ENCODE assay signal across 12 mouse cellular contexts in the genomic region with DNA sequence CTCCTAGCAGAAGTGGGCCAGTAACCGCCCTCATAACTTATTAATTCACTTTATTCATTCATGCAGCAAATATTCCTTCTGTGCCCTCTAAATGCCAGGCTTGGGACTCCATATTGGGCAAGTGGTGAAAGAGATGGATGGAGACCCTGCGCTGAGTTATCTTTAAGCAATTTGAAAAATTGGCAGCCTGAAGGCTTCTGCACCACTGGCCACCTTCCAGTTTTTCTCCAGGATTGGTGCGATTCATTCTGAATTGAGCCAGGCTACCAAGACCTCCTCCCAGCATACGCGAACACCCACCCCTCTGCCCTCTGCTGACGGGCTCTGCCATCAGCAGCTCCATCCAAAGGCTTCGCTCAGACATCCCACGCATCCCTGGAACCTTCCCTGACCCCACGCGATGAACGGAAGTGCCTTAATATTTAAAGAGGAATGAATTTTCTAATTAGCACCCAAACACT. TPM values are rescaled to one million over a fixed set of nuclear protein-coding genes. Genes with fewer than 3 reads are reported as not detected.
DNase-seq lines count a peak whose midpoint lies in the region; ATAC-seq and TF ChIP-seq lines count a peak whose summit lies in the region.
"Had no signal": no experiment of that assay in that cellular context is flagged by ENCODE, and none has a peak within 500 bp of the region (broad histone marks: within the 10 kb centered on the region; RNA-seq: fewer than 3 reads in every experiment).

No protein-coding gene starts in this region.

- DNase-seq in embryonic facial prominence, embryonic 14.5 days (ENCODE audit: low spot score): peak; percentile 52
- DNase-seq in embryonic facial prominence, embryonic 10.5 days (ENCODE audit: low spot score): no peak
- peak; percentile 42 for DNase-seq in lung, postnatal 0 days (ENCODE audit: low spot score)
- no peak for DNase-seq in lung, postnatal 36 days
- DNase-seq in retina, embryonic 14.5 days (ENCODE audit: low spot score): peak; percentile 82
- no peak for DNase-seq in urinary bladder, postnatal 25 days (ENCODE audit: low spot score)
- DNase-seq: right cerebral cortex, postnatal 25 days; thymus, adult 18-20 months had no signal

- no peak overlapping the region for H3K9ac ChIP-seq in embryonic facial prominence, embryonic 14.5 days (ENCODE audit: low read depth, low read length)
- no peak overlapping the region for H3K9ac ChIP-seq in lung, postnatal 0 days (replicated peaks; ENCODE audit: low read depth)
- H3K9ac ChIP-seq in forebrain, embryonic 13.5 days: no peak overlapping the region
- H3K9ac ChIP-seq: limb, embryonic 15.5 days had no signal

- no peaks in the 10 kb centered on the region for H3K36me3 ChIP-seq in embryonic facial prominence, embryonic 14.5 days (ENCODE audit: control insufficient read depth, insufficient read depth, low read length)
- no peaks in the 10 kb centered on the region for H3K36me3 ChIP-seq in embryonic facial prominence, embryonic 10.5 days (replicated peaks)
- no peaks in the 10 kb centered on the region for H3K36me3 ChIP-seq in lung, postnatal 0 days (ENCODE audit: insufficient read depth, low read length)
- H3K36me3 ChIP-seq in forebrain, embryonic 13.5 days (ENCODE audit: poor library complexity, severe bottlenecking): no peaks in the 10 kb centered on the region
- H3K36me3 ChIP-seq: limb, embryonic 15.5 days had no signal

- ATAC-seq in embryonic facial prominence, embryonic 14.5 days (ENCODE audit: low read depth): no peak
- ATAC-seq in lung, postnatal 0 days: no peak
- peak; percentile 32; the same call in 1 of the 2 replicates for ATAC-seq in forebrain, embryonic 13.5 days
- no peak for ATAC-seq in granulocyte monocyte progenitor cell, adult 5-6 weeks (replicated peaks; ENCODE audit: poor library complexity, severe bottlenecking)

- no peaks in the 10 kb centered on the region for H3K27me3 ChIP-seq in embryonic facial prominence, embryonic 14.5 days (replicated peaks; ENCODE audit: control insufficient read depth, insufficient read depth, low read length)
- H3K27me3 ChIP-seq in embryonic facial prominence, embryonic 10.5 days (replicated peaks; ENCODE audit: low read depth, poor library complexity, severe bottlenecking): peaks cover 38% of the 10 kb centered on the region
- H3K27me3 ChIP-seq in lung, postnatal 0 days (replicated peaks; ENCODE audit: insufficient read depth, low read length): no peaks in the 10 kb centered on the region
- H3K27me3 ChIP-seq in forebrain, embryonic 13.5 days: 0 out of 2 replicates have a peak, but pooled peaks cover 2% of the 10 kb centered on the region
- H3K27me3 ChIP-seq: limb, embryonic 15.5 days had no signal

- H3K27ac ChIP-seq in embryonic facial prominence, embryonic 14.5 days (replicated peaks; ENCODE audit: low read depth, low read length): no peak overlapping the region
- no peak overlapping the region for H3K27ac ChIP-seq in embryonic facial prominence, embryonic 10.5 days (replicated peaks)
- no peak overlapping the region for H3K27ac ChIP-seq in lung, postnatal 0 days (ENCODE audit: low read length)
- no peak overlapping the region for H3K27ac ChIP-seq in forebrain, embryonic 13.5 days
- H3K27ac ChIP-seq: limb, embryonic 15.5 days had no signal

- no peak for TF ChIP-seq EP300 in lung, postnatal 0 days (IDR thresholded peaks at IDR 0.05)

- H3K4me1 ChIP-seq in embryonic facial prominence, embryonic 14.5 days (ENCODE audit: control insufficient read depth, insufficient read depth, low read length): peaks cover 24% of the 10 kb centered on the region
- peaks cover 60% of the 10 kb centered on the region for H3K4me1 ChIP-seq in embryonic facial prominence, embryonic 10.5 days
- H3K4me1 ChIP-seq in lung, postnatal 0 days (ENCODE audit: insufficient read depth, low read depth, low read length): peaks cover 15% of the 10 kb centered on the region; the same call in 1 of the 2 replicates
- H3K4me1 ChIP-seq in forebrain, embryonic 13.5 days: peaks cover 63% of the 10 kb centered on the region

- H3K4me3 ChIP-seq in embryonic facial prominence, embryonic 14.5 days (ENCODE audit: low read depth, low read length): no peak overlapping the region
- no peak overlapping the region for H3K4me3 ChIP-seq in embryonic facial prominence, embryonic 10.5 days
- H3K4me3 ChIP-seq in lung, postnatal 0 days (ENCODE audit: low read depth, low read length): no peak overlapping the region
- H3K4me3 ChIP-seq in forebrain, embryonic 13.5 days: no peak overlapping the region
- H3K4me3 ChIP-seq: limb, embryonic 15.5 days had no signal

- H3K9me3 ChIP-seq in embryonic facial prominence, embryonic 14.5 days (ENCODE audit: control insufficient read depth, low read length): no peaks in the 10 kb centered on the region
- no peaks in the 10 kb centered on the region for H3K9me3 ChIP-seq in embryonic facial prominence, embryonic 10.5 days
- H3K9me3 ChIP-seq in lung, postnatal 0 days (ENCODE audit: low read length): no peaks in the 10 kb centered on the region
- no peaks in the 10 kb centered on the region for H3K9me3 ChIP-seq in forebrain, embryonic 13.5 days (replicated peaks)
- H3K9me3 ChIP-seq: limb, embryonic 15.5 days had no signal

- 16% methylated on average over 11 of the region's 11 CpGs for WGBS in embryonic facial prominence, embryonic 14.5 days
- WGBS in embryonic facial prominence, embryonic 10.5 days: 17% methylated on average over 11 of the region's 11 CpGs
- 33% methylated on average over 11 of the region's 11 CpGs for WGBS in lung, postnatal 0 days
- 9% methylated on average over 11 of the region's 11 CpGs for WGBS in forebrain, embryonic 13.5 days

- no peak overlapping the region for H3K4me2 ChIP-seq in embryonic facial prominence, embryonic 14.5 days (ENCODE audit: low read depth, low read length)
- H3K4me2 ChIP-seq in lung, postnatal 0 days (replicated peaks; ENCODE audit: low read depth, low read length): no peak overlapping the region
- H3K4me2 ChIP-seq in forebrain, embryonic 13.5 days: no peak overlapping the region
- H3K4me2 ChIP-seq: limb, embryonic 15.5 days had no signal

- TF ChIP-seq CTCF in lung, postnatal 0 days (IDR thresholded peaks at IDR 0.05): peak; percentile 58

RNA-seq across cellular contexts. Expression of gene Klhdc8a, which starts 10.4 kb away (rescaled TPM):
- polyA plus RNA-seq in embryonic facial prominence, embryonic 14.5 days (2014; fragmentation: Nextera tagmentation; extraction: Ambion mirVana): 0.52 and 0.70 TPM in 2 replicates
- 0.46 and 0.58 TPM in 2 replicates for polyA plus RNA-seq in embryonic facial prominence, embryonic 10.5 days (2016; fragmentation: Nextera tagmentation; extraction: Ambion mirVana)
- polyA plus RNA-seq in lung, postnatal 0 days (2015; fragmentation: Nextera tagmentation; extraction: Ambion mirVana): 4.1 and 4.4 TPM in 2 replicates
- 1.2 and 1.6 TPM in 2 replicates for polyA plus RNA-seq in forebrain, embryonic 13.5 days (2015; fragmentation: Nextera tagmentation; extraction: Ambion mirVana)
- total RNA-seq in granulocyte monocyte progenitor cell, adult 5-6 weeks (2014; fragmentation: Nextera tagmentation): not detected in 2 replicates
- not detected in 2 replicates for total RNA-seq in granulocyte monocyte progenitor cell, adult 5-6 weeks (2017)

RNA-seq across cellular contexts. Expression of gene Nuak2, which starts 27.9 kb away (rescaled TPM):
- polyA plus RNA-seq in embryonic facial prominence, embryonic 14.5 days (2014; fragmentation: Nextera tagmentation; extraction: Ambion mirVana): 5.2 and 6.1 TPM in 2 replicates
- 12.6 and 19.6 TPM in 2 replicates for polyA plus RNA-seq in embryonic facial prominence, embryonic 10.5 days (2016; fragmentation: Nextera tagmentation; extraction: Ambion mirVana)
- 11.9 and 12.1 TPM in 2 replicates for polyA plus RNA-seq in lung, postnatal 0 days (2015; fragmentation: Nextera tagmentation; extraction: Ambion mirVana)
- polyA plus RNA-seq in forebrain, embryonic 13.5 days (2015; fragmentation: Nextera tagmentation; extraction: Ambion mirVana): 28.8 and 36.5 TPM in 2 replicates
- total RNA-seq in granulocyte monocyte progenitor cell, adult 5-6 weeks (2014; fragmentation: Nextera tagmentation): 37.2 and 40.4 TPM in 2 replicates
- 19.3 and 21.7 TPM in 2 replicates for total RNA-seq in granulocyte monocyte progenitor cell, adult 5-6 weeks (2017)

RNA-seq across cellular contexts. Expression of gene Gm10188, which starts 58.5 kb away (rescaled TPM):
- not detected in 2 replicates for polyA plus RNA-seq in embryonic facial prominence, embryonic 14.5 days (2014; fragmentation: Nextera tagmentation; extraction: Ambion mirVana)
- polyA plus RNA-seq in embryonic facial prominence, embryonic 10.5 days (2016; fragmentation: Nextera tagmentation; extraction: Ambion mirVana): not detected in 2 replicates
- polyA plus RNA-seq in lung, postnatal 0 days (2015; fragmentation: Nextera tagmentation; extraction: Ambion mirVana): not detected in 2 replicates
- 1.0 and 1.1 TPM in 2 replicates for polyA plus RNA-seq in forebrain, embryonic 13.5 days (2015; fragmentation: Nextera tagmentation; extraction: Ambion mirVana)
- total RNA-seq in granulocyte monocyte progenitor cell, adult 5-6 weeks (2014; fragmentation: Nextera tagmentation): not detected in 2 replicates
- not detected in 2 replicates for total RNA-seq in granulocyte monocyte progenitor cell, adult 5-6 weeks (2017)
- polyA plus RNA-seq: kidney, embryonic 16.5 days; limb, embryonic 15.5 days had no signal

Comparison
In these comparisons a context has a peak if more than half of its experiments do, and no peak if none do; other contexts are left out.
1. DNase-seq: peak in embryonic facial prominence, embryonic 14.5 days (single experiment), lung, postnatal 0 days (single experiment) and retina, embryonic 14.5 days (single experiment); none in embryonic facial prominence, embryonic 10.5 days (single experiment), lung, postnatal 36 days (single experiment) and urinary bladder, postnatal 25 days (single experiment).